Mouse (Mus musculus) frontal cortex, postnatal 36 days (tissue): ENCODE measurements around the gene Crbn.

Source experiments
- DNase-seq, 2 experiments: peaks; one replicate each; pipeline ENCODE4 v3.0.0; 2022; ENCODE audit warnings: low spot score in 2 of 2

The Crbn gene

GRCm38 (mm10) chr6:106765892-106766291, 34.0 kb downstream of the Crbn start:
- DNase-seq: no peak

GRCm38 (mm10) chr6:106761486-106761885, 38.4 kb downstream of the Crbn start:
- no peak for DNase-seq

GRCm38 (mm10) chr6:106760473-106761218, 39.2 kb downstream of the Crbn start:
- DNase-seq: no peak

- no peak for DNase-seq
Measured at GRCm38 (mm10) chr6:106758299-106758698, 41.6 kb downstream of the Crbn start.

- no peak for DNase-seq
Measured at GRCm38 (mm10) chr6:106750291-106750690, 49.6 kb downstream of the Crbn start.

GRCm38 (mm10) chr6:106748887-106749388, 50.9 kb downstream of the Crbn start, which contains the start of gene Il5ra:
Gene Il5ra, minus strand, starts transcription at chr6:106749037.
- DNase-seq: no peak

GRCm38 (mm10) chr6:106747804-106748203, 52.1 kb downstream of the Crbn start:
- DNase-seq: no peak

GRCm38 (mm10) chr6:106747251-106747650, 52.6 kb downstream of the Crbn start:
- DNase-seq: no peak

- DNase-seq: no peak
Measured at GRCm38 (mm10) chr6:106745673-106746394, 54.0 kb downstream of the Crbn start.

- no peak for DNase-seq
Measured at GRCm38 (mm10) chr6:106743556-106744233, 56.2 kb downstream of the Crbn start.

GRCm38 (mm10) chr6:106740244-106740825, 59.5 kb downstream of the Crbn start:
- no peak for DNase-seq

GRCm38 (mm10) chr6:106738229-106738628, 61.6 kb downstream of the Crbn start:
- no peak for DNase-seq

GRCm38 (mm10) chr6:106732563-106732962, 67.3 kb downstream of the Crbn start:
- no peak for DNase-seq
